Mouse (Mus musculus) ES-E14 (cell line): ENCODE data around the gene Dscam.

ENCODE experiments used
- CHD2 ChIP-seq: IDR thresholded peaks from 2 replicates; pipeline ENCODE4 v1.6.1; 2014; ENCODE audit warnings: mild to moderate bottlenecking, low read depth, low read length, inconsistent platforms
- HCFC1 ChIP-seq: IDR thresholded peaks from 2 replicates; pipeline ENCODE4 v1.6.1; 2012; ENCODE audit warnings: low read length, inconsistent platforms, borderline replicate concordance; ENCODE audit not compliant: insufficient read depth
- MAFK ChIP-seq: IDR thresholded peaks from 2 replicates; pipeline ENCODE4 v1.6.1; 2014; ENCODE audit warnings: mild to moderate bottlenecking, low read depth, low read length, inconsistent platforms; ENCODE audit not compliant: insufficient read depth
- ZNF384 ChIP-seq: IDR thresholded peaks from 2 replicates; pipeline ENCODE4 v1.6.1; 2012; ENCODE audit warnings: low read depth, low read length, inconsistent platforms

DNA sequence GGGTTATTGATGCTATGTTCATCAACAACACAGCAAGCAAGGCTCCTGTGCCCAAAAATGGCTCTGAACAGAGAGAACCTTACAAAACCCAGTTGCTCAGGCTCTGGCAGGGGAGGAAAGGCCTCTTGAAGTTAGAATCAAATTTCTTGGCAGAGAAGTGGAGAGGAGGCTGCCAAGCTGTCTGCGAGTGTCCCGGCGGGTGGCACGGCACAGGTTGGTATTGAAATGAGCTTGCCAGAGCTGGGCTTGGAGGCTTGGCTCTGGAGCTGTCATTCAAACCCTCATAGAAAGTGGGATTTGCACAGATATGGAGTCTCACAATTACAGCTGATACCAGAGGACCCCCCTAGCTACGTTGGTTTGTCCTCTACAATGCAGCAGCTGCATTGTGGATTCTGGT lies 550.1 kb downstream of the Dscam start:
- TF ChIP-seq ZNF384: no peak
- no peak for TF ChIP-seq CHD2
- TF ChIP-seq HCFC1: no peak
- TF ChIP-seq MAFK: no peak
